Mouse (Mus musculus): ENCODE results near the gene Sez6. TPM values are rescaled to one million over a fixed set of nuclear protein-coding genes. Genes with fewer than 3 reads are reported as not detected.

The Sez6 gene
- polyA plus RNA-seq, 1 experiment from 2014 or later: 146 TPM

DNA sequence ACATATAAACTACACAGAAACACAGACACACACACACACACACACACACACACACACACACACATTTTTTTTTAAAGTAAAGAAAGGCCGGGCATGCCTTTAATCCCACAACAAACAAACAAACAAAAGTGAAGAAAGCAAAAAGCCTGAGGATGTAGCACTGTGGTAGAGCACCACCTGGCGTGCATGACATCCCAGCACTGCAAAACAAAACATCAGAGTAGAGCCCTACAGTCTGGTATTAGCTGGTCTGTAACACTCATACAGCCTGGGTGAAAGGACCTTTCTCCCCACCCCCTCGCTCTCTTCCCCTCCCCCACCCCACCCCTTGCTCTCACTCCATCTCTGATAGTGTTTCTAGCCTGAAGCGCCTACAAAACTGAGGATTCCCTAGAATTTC is 45.3 kb downstream of the Sez6 start:
- Histone ChIP-seq H3K36me3 (ENCODE audit: control insufficient read depth, insufficient read depth, low read length) (peaks cover 14% of the 10 kb centered on the region), H3K9me3 (replicated peaks; ENCODE audit: control insufficient read depth, low read length, poor library complexity, severe bottlenecking) (no peaks in the 10 kb centered on the region)

DNA sequence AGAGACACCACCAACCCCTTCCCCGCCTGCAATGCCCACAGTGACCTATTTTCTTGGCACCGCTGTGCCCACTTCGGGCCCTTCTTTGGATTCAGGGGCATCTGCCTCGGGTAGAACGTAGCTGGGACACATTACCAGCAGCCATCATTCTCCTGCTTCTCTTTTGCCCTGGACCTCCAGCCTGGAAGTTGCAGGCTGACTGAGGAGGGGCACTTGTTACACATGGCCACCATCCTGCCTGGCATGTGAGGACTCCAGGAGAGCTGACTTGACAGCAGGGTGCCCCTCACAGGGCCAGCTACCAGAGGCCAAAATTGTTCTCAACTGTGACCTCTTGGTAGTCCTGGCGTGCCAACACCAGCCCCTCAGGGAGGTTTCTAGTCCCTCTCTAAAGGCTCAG is 47.6 kb downstream of the Sez6 start:
- no peak for ATAC-seq
- 0 out of 2 replicates have a peak, but pooled peaks cover 3% of the 10 kb centered on the region for H3K27me3 ChIP-seq (ENCODE audit: control insufficient read depth, insufficient read depth, low read depth, low read length)
- 86% methylated on average over 6 of the region's 6 CpGs for WGBS
- H3K4me2 ChIP-seq (ENCODE audit: low read length): no peak overlapping the region
- H3K36me3 ChIP-seq (ENCODE audit: control insufficient read depth, insufficient read depth, low read length): peaks cover 10% of the 10 kb centered on the region
- H3K9me3 ChIP-seq (replicated peaks; ENCODE audit: control insufficient read depth, low read length, poor library complexity, severe bottlenecking): no peaks in the 10 kb centered on the region
- H3K9ac ChIP-seq (ENCODE audit: low read depth, low read length): no peak overlapping the region
- no peak overlapping the region for H3K4me3 ChIP-seq (ENCODE audit: low read depth, low read length)
- no peak overlapping the region for H3K27ac ChIP-seq (ENCODE audit: low read length)
- peaks cover 4% of the 10 kb centered on the region; the same call in 1 of the 2 replicates for H3K4me1 ChIP-seq (ENCODE audit: control insufficient read depth, insufficient read depth, low read length)

More for the DNA sequence above, 45.3 kb downstream of the Sez6 start:
- Histone ChIP-seq H3K27me3 (ENCODE audit: control insufficient read depth, insufficient read depth, low read depth, low read length) (0 out of 2 replicates have a peak, but pooled peaks cover 3% of the 10 kb centered on the region), H3K4me3 (ENCODE audit: low read depth, low read length) (no peak overlapping the region), H3K4me2 (ENCODE audit: low read length) (no peak overlapping the region), H3K27ac (ENCODE audit: low read length) (no peak overlapping the region), H3K4me1 (ENCODE audit: control insufficient read depth, insufficient read depth, low read length) (no peaks in the 10 kb centered on the region; the same call in 1 of the 2 replicates), H3K9ac (ENCODE audit: low read depth, low read length) (no peak overlapping the region)
- no peak for ATAC-seq
- WGBS: 36% methylated on average over 4 of the region's 4 CpGs

DNA sequence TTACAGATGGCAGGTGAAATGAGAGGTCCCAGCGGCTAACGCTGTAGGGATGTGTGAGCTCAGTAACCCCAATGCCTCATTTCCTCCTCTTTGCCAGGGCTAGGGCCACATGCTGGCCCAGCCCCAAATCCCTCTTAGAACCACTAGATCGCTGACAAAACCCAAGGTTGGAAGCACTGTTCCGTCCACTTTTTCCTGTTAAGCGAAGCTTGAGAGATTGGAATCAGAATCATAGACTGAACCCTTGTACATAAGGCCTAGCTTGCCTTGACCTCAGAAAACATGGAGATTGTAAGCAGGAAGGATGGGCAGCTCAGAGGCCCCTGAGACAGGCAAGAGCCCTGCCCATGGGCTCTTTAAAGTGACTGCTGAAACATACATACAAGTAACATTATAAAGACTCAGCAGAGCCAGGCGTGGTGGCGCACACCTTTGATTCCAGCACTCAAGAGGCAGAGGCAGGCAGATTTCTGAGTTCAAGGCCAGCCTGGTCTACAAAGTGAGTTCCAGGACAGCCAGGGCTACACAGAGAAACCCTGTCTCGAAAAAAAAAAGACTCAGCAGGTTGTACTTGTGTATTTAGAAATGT is 48.7 kb downstream of the Sez6 start:
- H3K9me3 ChIP-seq (replicated peaks; ENCODE audit: control insufficient read depth, low read length, poor library complexity, severe bottlenecking): no peaks in the 10 kb centered on the region
- no peak overlapping the region for H3K4me2 ChIP-seq (ENCODE audit: low read length)
- H3K9ac ChIP-seq (ENCODE audit: low read depth, low read length): no peak overlapping the region
- WGBS: 84% methylated on average over 8 of the region's 8 CpGs
- H3K36me3 ChIP-seq (ENCODE audit: control insufficient read depth, insufficient read depth, low read length): peaks cover 7% of the 10 kb centered on the region
- H3K27ac ChIP-seq (ENCODE audit: low read length): no peak overlapping the region
- H3K27me3 ChIP-seq (ENCODE audit: control insufficient read depth, insufficient read depth, low read depth, low read length): no peaks in the 10 kb centered on the region
- ATAC-seq: no peak
- no peak overlapping the region for H3K4me3 ChIP-seq (ENCODE audit: low read depth, low read length)
- H3K4me1 ChIP-seq (ENCODE audit: control insufficient read depth, insufficient read depth, low read length): peaks cover 4% of the 10 kb centered on the region; the same call in 1 of the 2 replicates

DNA sequence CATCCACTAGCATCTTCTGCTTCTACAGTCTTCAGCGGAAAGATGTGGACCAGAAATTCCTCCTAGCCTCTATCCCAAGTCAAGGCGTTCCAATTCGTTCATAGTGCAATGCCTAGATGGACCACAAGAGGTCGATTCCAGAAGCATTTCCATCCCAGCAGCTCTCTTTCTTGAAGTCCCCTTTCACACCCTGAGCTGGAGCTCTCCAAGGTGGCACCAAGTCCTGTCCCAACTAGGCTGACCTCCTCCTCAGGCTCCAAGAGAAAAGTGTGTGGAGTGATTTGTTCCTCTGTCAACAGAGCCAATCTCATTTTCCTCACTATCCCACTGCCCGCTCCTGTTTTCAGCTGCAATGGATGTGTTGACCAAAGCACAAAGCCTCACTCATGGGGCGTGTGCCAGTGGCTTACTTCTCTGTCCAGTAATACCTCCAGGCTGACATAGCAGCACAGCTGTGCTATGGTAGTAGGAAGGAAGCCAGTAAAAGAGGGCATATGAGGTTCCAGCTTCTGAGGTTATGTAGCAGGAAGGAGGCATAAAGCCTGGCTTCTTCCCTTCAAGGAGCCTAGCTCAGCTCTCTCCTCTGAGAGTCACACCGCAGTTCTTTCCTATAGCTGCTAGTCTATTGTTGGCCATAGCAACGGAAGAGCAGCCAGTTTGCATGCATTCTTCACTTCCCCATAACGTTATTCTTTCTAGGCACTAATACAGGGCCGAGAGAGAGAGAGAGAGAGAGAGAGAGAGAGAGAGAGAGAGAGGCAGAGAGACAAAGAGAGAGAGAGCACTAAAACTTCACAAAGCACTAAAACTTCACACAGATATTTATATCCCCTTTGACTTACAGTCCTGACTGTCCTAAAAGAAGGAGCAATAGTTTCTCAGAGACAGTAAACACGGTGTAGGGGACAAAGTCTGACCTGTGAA is 49.9 kb downstream of the Sez6 start:
- no peak overlapping the region for H3K9ac ChIP-seq (ENCODE audit: low read depth, low read length)
- WGBS: 37% methylated on average over 11 of the region's 11 CpGs

DNA sequence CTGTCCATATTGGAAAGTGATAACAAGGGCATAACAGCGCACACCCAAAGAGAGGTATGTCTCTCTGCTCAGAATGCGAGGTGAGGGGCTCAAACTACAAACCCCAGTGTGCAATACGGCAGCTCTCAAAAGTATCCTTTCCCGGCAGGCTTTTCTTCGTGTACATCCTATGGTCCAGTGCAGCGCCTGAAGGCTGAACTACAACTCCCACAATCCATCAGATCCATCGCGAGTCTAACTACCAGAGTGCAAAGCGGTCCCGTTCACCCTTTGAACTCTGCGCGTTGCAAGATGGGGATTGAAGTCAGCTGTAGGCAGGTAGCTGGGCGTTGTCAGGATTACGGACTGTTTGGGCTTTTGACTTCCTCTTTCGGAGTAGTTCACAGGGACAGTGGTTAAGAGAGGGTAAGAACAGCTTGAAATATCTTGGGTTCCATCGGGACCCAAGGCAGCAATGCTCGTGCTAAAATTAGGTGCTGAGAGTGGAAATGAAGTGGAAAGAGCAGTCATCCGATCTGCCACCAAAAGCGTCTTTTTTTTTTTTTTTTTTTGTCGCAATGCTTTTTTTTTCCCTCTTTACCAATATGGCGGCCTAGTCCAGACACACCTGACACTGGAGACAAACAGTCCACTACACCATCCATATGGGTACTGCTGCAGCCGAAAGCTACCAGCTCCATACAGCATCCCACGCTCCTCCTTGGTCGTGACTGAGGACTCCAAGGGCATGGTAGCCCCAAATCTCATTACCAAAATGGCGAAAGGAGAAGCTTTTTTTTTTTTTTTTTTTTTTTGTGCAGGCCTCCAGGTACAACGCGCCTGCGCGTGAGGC is 51.2 kb downstream of the Sez6 start:
- H3K4me2 ChIP-seq (ENCODE audit: low read length): peak overlapping the region; percentile 56
- H3K9ac ChIP-seq (ENCODE audit: low read depth, low read length): peak overlapping the region; percentile 79
- H3K27me3 ChIP-seq (ENCODE audit: control insufficient read depth, insufficient read depth, low read depth, low read length): no peaks in the 10 kb centered on the region
- H3K36me3 ChIP-seq (ENCODE audit: control insufficient read depth, insufficient read depth, low read length): peaks cover 4% of the 10 kb centered on the region; the same call in 1 of the 2 replicates
- H3K4me3 ChIP-seq (ENCODE audit: low read depth, low read length): peak overlapping the region; percentile 49
- no peaks in the 10 kb centered on the region for H3K9me3 ChIP-seq (replicated peaks; ENCODE audit: control insufficient read depth, low read length, poor library complexity, severe bottlenecking)
- under 1% methylated on average over 29 of the region's 29 CpGs for whole genome bisulfite sequencing
- H3K4me1 ChIP-seq (ENCODE audit: control insufficient read depth, insufficient read depth, low read length): peaks cover 17% of the 10 kb centered on the region
- ATAC-seq: peak; percentile 94
- H3K27ac ChIP-seq (ENCODE audit: low read length): peak overlapping the region; percentile 99

More for the DNA sequence above, 49.9 kb downstream of the Sez6 start:
- Histone ChIP-seq H3K27ac (ENCODE audit: low read length) (no peak overlapping the region), H3K9me3 (replicated peaks; ENCODE audit: control insufficient read depth, low read length, poor library complexity, severe bottlenecking) (no peaks in the 10 kb centered on the region), H3K4me2 (ENCODE audit: low read length) (no peak overlapping the region), H3K4me3 (ENCODE audit: low read depth, low read length) (no peak overlapping the region), H3K36me3 (ENCODE audit: control insufficient read depth, insufficient read depth, low read length) (peaks cover 7% of the 10 kb centered on the region), H3K27me3 (ENCODE audit: control insufficient read depth, insufficient read depth, low read depth, low read length) (no peaks in the 10 kb centered on the region), H3K4me1 (ENCODE audit: control insufficient read depth, insufficient read depth, low read length) (peaks cover 8% of the 10 kb centered on the region)
- no peak for ATAC-seq

DNA sequence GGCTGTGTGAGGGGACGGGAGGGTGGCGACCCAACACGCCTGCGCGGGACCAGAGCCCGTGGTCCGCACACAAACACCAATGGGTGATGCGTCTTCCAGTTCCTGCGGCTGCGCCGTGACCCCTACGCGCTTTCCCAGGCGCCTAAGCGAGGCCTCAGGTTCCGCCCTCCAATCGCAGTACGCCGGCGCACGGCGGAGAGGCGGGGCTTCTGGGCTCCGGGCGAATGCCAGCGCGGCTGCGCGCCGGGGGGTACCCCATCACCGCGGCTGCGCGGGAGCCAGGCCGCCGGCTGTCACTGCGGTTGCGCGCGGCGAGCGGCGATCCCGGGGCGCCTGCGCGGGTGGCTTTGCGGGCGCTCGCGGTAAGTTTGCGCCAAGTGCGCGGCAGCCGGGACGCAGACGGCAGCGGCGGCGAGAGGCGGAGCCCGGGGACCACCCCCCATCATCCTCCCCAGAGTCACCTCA is 51.9 kb downstream of the Sez6 start, which contains the start of gene Phf12:
Phf12 (plus strand) TSS at position 314 of the 465 bp plus-strand sequence.
- Histone ChIP-seq H3K36me3 (ENCODE audit: control insufficient read depth, insufficient read depth, low read length) (peaks cover 4% of the 10 kb centered on the region; the same call in 1 of the 2 replicates), H3K9ac (ENCODE audit: low read depth, low read length) (peak within 1 kb of the TSS; percentile 92), H3K4me3 (ENCODE audit: low read depth, low read length) (peak within 1 kb of the TSS; percentile 97), H3K27me3 (ENCODE audit: control insufficient read depth, insufficient read depth, low read depth, low read length) (no peaks in the 10 kb centered on the region), H3K27ac (ENCODE audit: low read length) (peak within 1 kb of the TSS; percentile 99), H3K4me2 (ENCODE audit: low read length) (peak within 1 kb of the TSS; percentile 80), H3K9me3 (replicated peaks; ENCODE audit: control insufficient read depth, low read length, poor library complexity, severe bottlenecking) (no peaks in the 10 kb centered on the region), H3K4me1 (ENCODE audit: control insufficient read depth, insufficient read depth, low read length) (peaks cover 17% of the 10 kb centered on the region)
- peak; percentile 91 for ATAC-seq
- WGBS: under 1% methylated on average over 62 of the region's 62 CpGs

DNA sequence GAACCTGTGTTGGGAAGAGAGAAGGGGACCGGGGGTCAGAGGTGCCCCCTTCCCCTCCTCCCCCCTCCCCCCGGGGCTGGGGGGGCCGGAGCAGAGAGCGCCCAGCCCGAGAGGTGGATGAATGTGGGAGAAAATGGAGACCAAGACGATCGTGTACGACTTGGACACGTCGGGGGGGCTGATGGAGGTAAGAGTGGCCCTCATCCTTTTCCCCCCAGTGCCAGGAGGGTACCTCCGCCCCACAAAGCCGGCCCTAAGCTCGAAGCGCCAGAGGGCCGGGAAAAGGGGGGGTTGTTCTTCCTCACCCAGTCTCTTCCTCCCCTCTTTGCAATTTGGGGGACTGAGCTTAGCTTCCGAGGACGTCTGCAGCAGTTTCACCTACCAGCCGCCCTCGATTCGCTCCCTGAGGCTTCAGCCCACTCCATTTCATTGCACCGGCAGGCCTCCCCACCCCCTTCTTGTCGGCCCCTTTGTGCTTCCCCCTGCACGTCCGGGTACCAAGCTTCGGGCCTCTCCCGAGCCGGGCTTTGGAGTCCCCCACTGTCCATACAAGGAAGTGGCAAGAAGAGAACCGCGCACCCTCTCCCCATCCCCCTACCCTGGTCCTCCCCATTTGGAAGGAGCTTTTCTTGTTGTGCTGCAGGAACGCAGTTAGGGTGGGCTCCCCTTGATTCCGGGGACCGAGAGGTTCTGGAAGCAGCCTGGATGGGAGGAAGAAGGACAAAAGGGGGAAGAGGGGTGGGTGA is 52.8 kb downstream of the Sez6 start:
- H3K4me2 ChIP-seq (ENCODE audit: low read length): peak overlapping the region; percentile 80
- no peaks in the 10 kb centered on the region; the same call in 1 of the 2 replicates for H3K36me3 ChIP-seq (ENCODE audit: control insufficient read depth, insufficient read depth, low read length)
- peak overlapping the region; percentile 99 for H3K27ac ChIP-seq (ENCODE audit: low read length)
- H3K4me1 ChIP-seq (ENCODE audit: control insufficient read depth, insufficient read depth, low read length): peaks cover 17% of the 10 kb centered on the region
- WGBS: under 1% methylated on average over 25 of the region's 32 CpGs
- H3K9ac ChIP-seq (ENCODE audit: low read depth, low read length): peak overlapping the region; percentile 92
- H3K4me3 ChIP-seq (ENCODE audit: low read depth, low read length): peak overlapping the region; percentile 97
- ATAC-seq: no peak
- H3K9me3 ChIP-seq (replicated peaks; ENCODE audit: control insufficient read depth, low read length, poor library complexity, severe bottlenecking): no peaks in the 10 kb centered on the region
- H3K27me3 ChIP-seq (ENCODE audit: control insufficient read depth, insufficient read depth, low read depth, low read length): no peaks in the 10 kb centered on the region
